Mouse (Mus musculus): ENCODE measurements around the gene Zfp280b. TPM values are rescaled to one million over a fixed set of nuclear protein-coding genes. Genes with fewer than 3 reads are reported as not detected.
"Not testable (repeated sequence)": the region's sequence is repeated elsewhere in the genome, so short reads cannot be mapped to it uniquely, and the experiment has no call there.

Gene Zfp280b
- total and polyA plus RNA-seq, 3 experiments = 19.0 to 36.6 (median 24.4) TPM

DNA sequence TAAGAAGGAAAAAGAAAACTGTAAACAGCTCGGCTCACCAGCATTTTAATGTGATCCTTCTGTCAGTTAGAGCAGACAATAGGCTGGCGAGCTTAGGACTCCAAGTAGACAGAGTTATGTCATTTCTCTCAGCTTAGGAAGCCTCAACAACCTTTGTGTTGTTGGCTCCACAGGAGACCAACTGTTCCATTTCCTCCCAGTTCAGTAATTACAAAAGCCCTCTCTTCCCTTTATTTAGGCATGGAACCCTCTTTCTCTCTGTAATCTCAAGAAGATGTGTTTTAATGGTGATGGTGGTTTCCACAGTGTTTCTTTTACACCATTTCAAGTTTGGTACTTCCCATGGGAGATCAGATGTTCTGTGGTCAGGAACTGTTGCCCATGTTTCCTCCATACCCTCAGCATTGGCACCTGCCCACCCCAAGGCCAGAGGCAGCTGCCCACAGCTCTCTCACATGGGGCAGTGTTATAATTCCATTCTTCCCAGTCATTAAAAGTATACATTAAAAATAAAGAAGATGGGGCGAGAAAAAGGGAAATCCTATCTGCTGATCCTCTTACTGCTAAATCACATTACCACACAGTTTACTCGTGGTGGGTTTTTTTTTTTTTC lies 41.9 kb upstream of the Zfp280b start:
- dilution Hi-C loops (cut with MboI; ENCODE audit: extremely low pct_ligation_motif_present, extremely low pct_unique_long_range_greater_than_20kb, low sequenced_read_pairs) (no loop called here), in situ Hi-C loops (cut with MboI; ENCODE audit: low pct_ligation_motif_present, low pct_unique_long_range_greater_than_20kb, low sequenced_read_pairs) (no loop called here)
- Histone ChIP-seq H3K4me3 (replicated peaks in 1 of 3; ENCODE audit: low read depth in 2 of 3, low read length in 2 of 3, poor library complexity in 1 of 3) (no peak overlapping the region), H3K9ac (ENCODE audit: insufficient read depth, low read depth) (no peak overlapping the region), H3K9me3 (replicated peaks; ENCODE audit: low read length) (no peaks in the 10 kb centered on the region), H3K27ac (ENCODE audit: insufficient read depth, low read depth) (no peak overlapping the region), H3K79me2 (replicated peaks; ENCODE audit: control insufficient read depth, extremely low read depth, insufficient read depth, poor library complexity, severe bottlenecking) (no peaks in the 10 kb centered on the region), H3K27me3 (replicated peaks) (no peaks in the 10 kb centered on the region), H3K4me1 (ENCODE audit: control insufficient read depth in 1 of 2, insufficient read depth in 2 of 2) (peaks cover 0 to 10% of the 10 kb centered on the region in 2 experiments; a peak in 2 of 4 replicates), H3K36me3 (replicated peaks in 1 of 2; ENCODE audit: control insufficient read depth in 1 of 2, insufficient read depth in 1 of 2, low read length in 1 of 2) (peaks cover 0 to 2% of the 10 kb centered on the region in 2 experiments), H3K4me2 (ENCODE audit: insufficient read depth, low read depth, poor library complexity, severe bottlenecking) (no peak overlapping the region)
- no peak for DNase-seq (ENCODE audit: extremely low read depth)
- TF ChIP-seq HCFC1 (IDR thresholded peaks at IDR 0.05; ENCODE audit: low read depth, low read length) = no peak
- no peak for TF ChIP-seq SIN3A (IDR thresholded peaks at IDR 0.05; ENCODE audit: low read length)
- no peak for TF ChIP-seq ZNF384 (IDR thresholded peaks at IDR 0.05; ENCODE audit: low read depth, low read length)
- no peak for TF ChIP-seq CTCF (conservative IDR thresholded peaks at IDR 0.05 in 1 of 2, IDR thresholded peaks at IDR 0.05 in 1 of 2; ENCODE audit: low read depth in 2 of 2, low read length in 2 of 2)
- no peak for TF ChIP-seq ZKSCAN1 (IDR thresholded peaks at IDR 0.05; ENCODE audit: borderline replicate concordance, low read depth, low read length)
- no peak for TF ChIP-seq KAT2A (IDR thresholded peaks at IDR 0.05; ENCODE audit: insufficient replicate concordance, low read length)
- TF ChIP-seq UBTF (IDR thresholded peaks at IDR 0.05; ENCODE audit: low read depth, low read length) = no peak
- no peak for TF ChIP-seq JUND (conservative IDR thresholded peaks at IDR 0.05; ENCODE audit: low read depth, low read length)
- no peak for TF ChIP-seq SMC3 (IDR thresholded peaks at IDR 0.05; ENCODE audit: low read depth, low read length)
- no peak for TF ChIP-seq MEF2A (IDR thresholded peaks at IDR 0.05; ENCODE audit: borderline replicate concordance, low read depth, low read length)
- TF ChIP-seq RCOR1 (conservative IDR thresholded peaks at IDR 0.05; ENCODE audit: low read depth, low read length) = no peak

DNA sequence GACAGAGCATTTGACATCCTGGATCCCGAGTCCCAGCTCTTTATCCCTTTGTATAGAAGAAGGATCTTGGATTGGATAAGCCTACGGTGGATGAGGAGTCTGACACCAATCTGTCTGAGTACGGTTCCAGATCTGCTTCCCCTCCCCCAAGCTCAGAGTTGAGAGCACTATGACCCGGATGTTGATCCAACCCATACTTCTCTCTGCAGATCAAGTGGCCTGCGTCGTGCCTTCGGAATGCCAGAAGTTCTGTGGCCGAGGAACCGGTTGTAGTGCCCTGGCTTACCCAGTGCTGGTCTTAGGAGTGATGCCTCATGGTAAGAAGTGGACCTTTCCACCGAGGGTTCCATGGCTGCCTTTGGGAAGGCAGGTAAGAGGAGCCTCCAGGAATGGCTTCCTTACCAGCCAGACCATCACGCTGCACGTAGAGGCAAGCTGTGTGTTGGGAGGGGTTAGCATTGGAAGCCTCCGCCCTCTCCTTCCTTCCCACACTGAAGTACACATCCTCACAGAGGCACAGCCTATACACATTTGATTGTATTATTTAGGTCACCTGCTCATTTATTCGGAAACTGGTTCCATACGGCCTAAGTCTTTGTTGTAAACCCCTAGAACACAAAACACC lies 38.7 kb upstream of the Zfp280b start:
- H3K27me3 ChIP-seq (replicated peaks) = no peaks in the 10 kb centered on the region
- H3K36me3 ChIP-seq (replicated peaks in 1 of 2; ENCODE audit: control insufficient read depth in 1 of 2, insufficient read depth in 1 of 2, low read length in 1 of 2) = peaks cover 0 to 2% of the 10 kb centered on the region in 2 experiments
- no peak overlapping the region for H3K9ac ChIP-seq (ENCODE audit: insufficient read depth, low read depth)
- no peak for DNase-seq (ENCODE audit: extremely low read depth)
- dilution Hi-C loops (cut with MboI; ENCODE audit: extremely low pct_ligation_motif_present, extremely low pct_unique_long_range_greater_than_20kb, low sequenced_read_pairs) = no loop called here
- peaks cover 0 to 10% of the 10 kb centered on the region in 2 experiments; a peak in 2 of 4 replicates for H3K4me1 ChIP-seq (ENCODE audit: control insufficient read depth in 1 of 2, insufficient read depth in 2 of 2)
- no peaks in the 10 kb centered on the region for H3K9me3 ChIP-seq (replicated peaks; ENCODE audit: low read length)
- H3K27ac ChIP-seq (ENCODE audit: insufficient read depth, low read depth) = no peak overlapping the region
- TF ChIP-seq ZKSCAN1 (IDR thresholded peaks at IDR 0.05; ENCODE audit: borderline replicate concordance, low read depth, low read length) (no peak), JUN (IDR thresholded peaks at IDR 0.05; ENCODE audit: insufficient read depth, low read depth, low read length) (no peak), ZNF384 (IDR thresholded peaks at IDR 0.05; ENCODE audit: low read depth, low read length) (no peak), E2F4 (IDR thresholded peaks at IDR 0.05; ENCODE audit: insufficient replicate concordance, low read depth, low read length) (no peak), MEF2A (IDR thresholded peaks at IDR 0.05; ENCODE audit: borderline replicate concordance, low read depth, low read length) (no peak), USF2 (conservative IDR thresholded peaks at IDR 0.05; ENCODE audit: low read depth, low read length) (no peak)
- H3K4me3 ChIP-seq (replicated peaks in 1 of 3; ENCODE audit: low read depth in 2 of 3, low read length in 2 of 3, poor library complexity in 1 of 3) = no peak overlapping the region
- in situ Hi-C loops (cut with MboI; ENCODE audit: low pct_ligation_motif_present, low pct_unique_long_range_greater_than_20kb, low sequenced_read_pairs) = no loop called here
- no peak overlapping the region for H3K4me2 ChIP-seq (ENCODE audit: insufficient read depth, low read depth, poor library complexity, severe bottlenecking)
- H3K79me2 ChIP-seq (replicated peaks; ENCODE audit: control insufficient read depth, extremely low read depth, insufficient read depth, poor library complexity, severe bottlenecking) = no peaks in the 10 kb centered on the region

DNA sequence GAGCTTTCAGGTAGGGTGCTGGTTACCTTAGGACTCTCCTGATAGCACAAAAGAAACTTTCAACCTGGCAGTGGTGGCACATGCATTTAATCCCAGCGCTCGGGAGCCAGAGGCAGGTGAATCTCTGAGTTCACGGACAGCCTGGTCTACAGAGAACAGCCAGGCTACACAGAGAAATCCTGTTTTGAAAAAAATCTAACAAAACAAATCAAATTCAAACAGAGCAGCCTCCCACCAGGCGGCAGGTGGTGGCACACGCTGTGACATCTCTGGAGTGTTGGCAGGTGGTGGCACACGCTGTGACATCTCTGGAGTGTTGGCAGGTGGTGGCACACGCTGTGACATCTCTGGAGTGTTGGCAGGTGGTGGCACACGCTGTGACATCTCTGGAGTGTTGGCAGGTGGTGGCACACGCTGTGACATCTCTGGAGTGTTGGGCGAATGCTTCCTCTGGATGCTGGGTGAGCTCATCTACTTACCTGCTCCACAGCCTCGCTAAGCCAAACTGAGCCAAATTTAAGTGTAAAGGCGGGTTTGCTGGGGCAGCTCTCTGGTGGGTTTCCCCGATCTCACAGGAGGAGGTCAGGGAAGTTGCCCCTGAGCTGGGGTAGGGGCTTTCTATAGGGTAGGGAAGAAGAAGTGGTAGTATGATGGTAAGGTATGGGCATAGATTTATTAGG lies 37.8 kb upstream of the Zfp280b start:
- H3K4me2 ChIP-seq (ENCODE audit: insufficient read depth, low read depth, poor library complexity, severe bottlenecking); DNase-seq (ENCODE audit: extremely low read depth); H3K9ac ChIP-seq (ENCODE audit: insufficient read depth, low read depth); H3K27ac ChIP-seq (ENCODE audit: insufficient read depth, low read depth); dilution Hi-C loops (cut with MboI; ENCODE audit: extremely low pct_ligation_motif_present, extremely low pct_unique_long_range_greater_than_20kb, low sequenced_read_pairs); H3K27me3 ChIP-seq (replicated peaks); H3K36me3 ChIP-seq (replicated peaks in 1 of 2; ENCODE audit: control insufficient read depth in 1 of 2, insufficient read depth in 1 of 2, low read length in 1 of 2); in situ Hi-C loops (cut with MboI; ENCODE audit: low pct_ligation_motif_present, low pct_unique_long_range_greater_than_20kb, low sequenced_read_pairs); H3K4me3 ChIP-seq (replicated peaks in 1 of 3; ENCODE audit: low read depth in 2 of 3, low read length in 2 of 3, poor library complexity in 1 of 3); H3K79me2 ChIP-seq (replicated peaks; ENCODE audit: control insufficient read depth, extremely low read depth, insufficient read depth, poor library complexity, severe bottlenecking); H3K9me3 ChIP-seq (replicated peaks; ENCODE audit: low read length): not testable (repeated sequence)
- H3K4me1 ChIP-seq (ENCODE audit: control insufficient read depth in 1 of 2, insufficient read depth in 2 of 2) = peaks cover 0 to 10% of the 10 kb centered on the region in 2 experiments; a peak in 2 of 4 replicates

Data from CH12.LX (cell line).